Mouse (Mus musculus) macrophage (primary cell): ENCODE results near the gene Wdr31. TPM values are rescaled to one million over a fixed set of nuclear protein-coding genes. Genes with fewer than 3 reads are reported as not detected.
A peak's percentile ranks its signal among the peaks of the same experiment; 100 is the strongest.
"Not testable (repeated sequence)": the region's sequence is repeated elsewhere in the genome, so short reads cannot be mapped to it uniquely, and the experiment has no call there.

Source experiments
- H3K27ac ChIP-seq: fragments of 350-480 bp; formaldehyde crosslinking; 2 replicates; pipeline ENCODE4 v1.9.0; 2021
- H3K36me3 ChIP-seq: fragments of 350-480 bp; formaldehyde crosslinking; 2 replicates; pipeline ENCODE4 v1.9.0; 2021; ENCODE audit errors: inconsistent target
- H3K4me3 ChIP-seq: fragments of 350-480 bp; formaldehyde crosslinking; 2 replicates; pipeline ENCODE4 v1.9.0; 2021; ENCODE audit errors: inconsistent target
- H3K79me2 ChIP-seq: fragments of 350-480 bp; formaldehyde crosslinking; 2 replicates; pipeline ENCODE4 v1.9.0; 2021; ENCODE audit errors: inconsistent target
- WGBS: methylation state at CpG from one replicate; pipeline ENCODE4 v1.1.7; 2026; ENCODE audit warnings: inconsistent platforms; ENCODE audit not compliant: missing documents; 5-methylcytosine and 5-hydroxymethylcytosine counted together
- polyA plus RNA-seq: library from polyadenylated mRNA; stranded (reverse); fragments of 250-400 nt; gene quantifications from 3 replicates; pipeline ENCODE4 v1.2.4, GENCODE M21; 2018; ENCODE audit warnings: inconsistent platforms

Wdr31 gene
- polyA plus RNA-seq, 1 experiment from 2014 or later, result 0.09 TPM

GRCm38 (mm10) chr4:62484928-62485327, 14.2 kb upstream of the Wdr31 start:
- H3K27ac ChIP-seq, result no peak overlapping the region
- WGBS, result 48% methylated on average over 3 of the region's 3 CpGs
- H3K79me2 ChIP-seq, result no peaks in the 10 kb centered on the region
- H3K4me3 ChIP-seq, result no peak overlapping the region
- no peaks in the 10 kb centered on the region for H3K36me3 ChIP-seq

DNA sequence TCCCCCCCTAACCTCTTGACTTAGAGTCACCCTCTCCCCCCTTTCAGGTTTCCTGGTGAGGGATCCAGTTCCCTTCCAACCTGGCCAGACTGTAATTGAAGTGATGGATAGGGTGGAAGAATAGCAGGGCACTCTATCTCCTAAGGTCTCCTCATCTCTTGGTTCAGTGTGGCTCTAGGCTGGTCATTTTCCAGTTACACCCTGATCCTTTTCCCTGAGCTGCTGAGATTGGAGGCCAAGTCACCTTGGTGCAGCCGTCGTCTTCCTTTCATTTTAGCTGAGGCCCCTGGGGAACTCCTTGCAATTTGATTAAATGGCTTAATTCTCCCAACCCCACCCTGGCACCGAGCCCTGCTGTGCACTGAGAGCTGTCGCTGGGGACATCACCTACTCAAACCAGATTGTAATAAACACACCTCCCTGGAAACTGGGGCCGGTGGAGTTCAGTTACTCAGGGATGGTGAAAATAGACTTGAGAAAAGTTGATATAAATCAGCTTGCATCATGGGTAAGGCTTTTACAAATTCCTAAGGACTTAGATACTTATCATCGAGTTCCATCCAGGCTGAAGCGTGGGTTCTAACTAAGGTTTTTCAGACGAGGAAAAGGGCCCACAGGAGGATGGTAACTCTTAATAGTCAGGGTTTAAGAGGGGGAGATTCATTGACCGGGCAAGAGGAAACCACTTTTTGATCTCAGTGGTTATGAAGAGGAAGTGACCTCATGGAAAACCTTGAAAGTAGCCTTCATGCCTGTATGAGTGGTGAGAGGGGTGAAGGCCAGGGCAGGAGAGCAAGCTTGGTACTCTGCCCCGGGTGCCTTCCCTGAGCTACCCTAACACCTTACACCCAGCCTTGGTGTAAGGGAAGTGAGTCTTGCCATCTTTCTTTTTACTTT, 10.3 kb upstream of the Wdr31 start:
- Histone ChIP-seq H3K36me3 (no peaks in the 10 kb centered on the region), H3K79me2 (no peaks in the 10 kb centered on the region), H3K27ac (no peak overlapping the region), H3K4me3 (no peak overlapping the region)
- WGBS, result 11% methylated on average over 10 of the region's 10 CpGs

DNA sequence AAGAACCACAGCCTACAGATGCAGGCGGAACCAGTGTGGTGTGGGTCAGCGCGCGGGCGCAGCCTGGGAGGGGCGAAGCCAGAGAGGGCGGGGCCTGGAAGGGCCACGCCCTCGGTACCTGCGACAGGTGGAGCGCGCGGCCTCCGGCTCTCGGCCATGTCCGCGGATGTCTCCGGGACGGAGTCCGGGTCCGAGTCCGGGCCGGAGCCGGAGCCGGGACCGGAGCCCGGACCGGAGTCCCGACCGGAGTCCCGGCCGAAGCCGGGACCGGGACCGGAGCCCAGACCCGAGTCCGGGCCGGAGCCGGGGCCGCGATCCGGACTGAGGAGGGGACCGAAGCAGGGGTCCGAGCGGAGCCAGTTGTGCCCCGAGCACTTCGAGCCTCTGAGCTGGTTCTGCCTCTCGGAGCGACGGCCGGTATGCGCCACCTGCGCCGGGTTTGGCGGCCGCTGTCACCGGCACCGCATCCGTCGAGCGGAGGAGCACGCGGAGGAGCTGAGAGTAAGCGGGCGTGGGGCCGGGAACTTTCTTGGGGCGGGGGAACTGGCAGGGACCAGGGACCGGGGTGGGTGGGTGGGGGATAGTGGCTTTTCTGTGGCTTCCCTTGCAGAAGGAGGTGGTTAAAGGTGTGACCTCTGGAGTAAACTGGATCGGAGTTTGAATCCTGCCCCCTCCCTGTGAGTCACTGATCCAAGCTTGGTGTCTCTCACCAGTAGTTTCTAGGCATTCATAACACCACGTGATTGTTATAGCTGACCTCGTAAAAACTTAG, 9.4 kb upstream of the Wdr31 start, which contains the start of gene Bspry:
TSS of gene Bspry (plus strand) at position 117 of the 772 bp plus-strand sequence.
- no peaks in the 10 kb centered on the region for H3K36me3 ChIP-seq
- H3K4me3 ChIP-seq, result peak within 1 kb of the TSS; percentile 19
- no peaks in the 10 kb centered on the region for H3K79me2 ChIP-seq
- H3K27ac ChIP-seq, result no peak within 1 kb of the TSS
- 3% methylated on average over 70 of the region's 71 CpGs for WGBS

GRCm38 (mm10) chr4:62479593-62479936, 8.9 kb upstream of the Wdr31 start:
- H3K36me3 ChIP-seq, H3K27ac ChIP-seq, H3K79me2 ChIP-seq: not testable (repeated sequence)
- WGBS, result 9% methylated on average over 11 of the region's 11 CpGs
- peak overlapping the region; percentile 19 for H3K4me3 ChIP-seq

- no peaks in the 10 kb centered on the region for H3K36me3 ChIP-seq
- no peak overlapping the region for H3K4me3 ChIP-seq
- 94% methylated on average over 6 of the region's 6 CpGs for WGBS
- no peaks in the 10 kb centered on the region for H3K79me2 ChIP-seq
- no peak overlapping the region for H3K27ac ChIP-seq
Observed at GRCm38 (mm10) chr4:62477542-62478244, 7.0 kb upstream of the Wdr31 start.

DNA sequence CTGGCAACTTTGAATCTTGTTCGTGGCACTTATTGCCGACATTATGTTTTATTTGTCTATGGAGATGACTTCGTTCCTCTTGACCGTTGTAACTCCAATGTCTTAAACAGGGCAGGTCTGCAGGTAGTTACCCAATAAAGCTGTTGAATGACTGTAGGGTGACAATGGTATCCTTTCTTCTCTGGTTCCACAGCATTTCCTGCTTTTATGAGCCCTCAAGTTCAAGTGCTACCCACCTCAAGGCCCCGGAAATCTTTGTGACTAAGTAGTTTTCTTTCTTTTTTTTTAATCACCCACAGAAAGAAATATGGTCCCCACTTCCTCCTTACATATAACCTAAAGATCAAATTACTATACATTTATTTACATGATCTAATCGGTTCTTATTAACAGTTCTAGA, 5.1 kb upstream of the Wdr31 start:
- no peaks in the 10 kb centered on the region for H3K79me2 ChIP-seq
- 69% methylated on average over 6 of the region's 6 CpGs for WGBS
- no peak overlapping the region for H3K27ac ChIP-seq
- no peak overlapping the region for H3K4me3 ChIP-seq
- no peaks in the 10 kb centered on the region for H3K36me3 ChIP-seq

DNA sequence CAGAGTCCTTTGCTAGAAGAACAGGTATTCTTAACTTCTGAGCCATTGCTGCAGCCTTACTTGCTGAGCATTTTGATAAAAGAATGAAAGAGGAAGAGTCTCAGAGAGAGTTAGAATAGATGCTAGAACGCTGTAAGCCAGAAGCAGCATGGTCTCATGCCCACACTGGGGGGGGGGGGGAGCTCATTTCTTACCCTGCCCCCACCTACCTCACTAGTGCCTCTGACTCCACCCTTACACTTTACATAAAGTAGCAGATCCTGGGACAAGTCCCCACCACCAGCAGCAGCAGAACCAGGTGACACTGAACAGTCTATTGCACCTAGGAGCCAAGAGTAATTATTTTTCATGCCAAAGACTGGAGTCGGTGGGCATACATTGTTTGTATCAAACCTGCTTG, 4.4 kb upstream of the Wdr31 start:
- 93% methylated on average over 1 of the region's 2 CpGs for WGBS
- no peak overlapping the region for H3K4me3 ChIP-seq
- H3K79me2 ChIP-seq, result no peaks in the 10 kb centered on the region
- no peaks in the 10 kb centered on the region for H3K36me3 ChIP-seq
- H3K27ac ChIP-seq, result no peak overlapping the region

DNA sequence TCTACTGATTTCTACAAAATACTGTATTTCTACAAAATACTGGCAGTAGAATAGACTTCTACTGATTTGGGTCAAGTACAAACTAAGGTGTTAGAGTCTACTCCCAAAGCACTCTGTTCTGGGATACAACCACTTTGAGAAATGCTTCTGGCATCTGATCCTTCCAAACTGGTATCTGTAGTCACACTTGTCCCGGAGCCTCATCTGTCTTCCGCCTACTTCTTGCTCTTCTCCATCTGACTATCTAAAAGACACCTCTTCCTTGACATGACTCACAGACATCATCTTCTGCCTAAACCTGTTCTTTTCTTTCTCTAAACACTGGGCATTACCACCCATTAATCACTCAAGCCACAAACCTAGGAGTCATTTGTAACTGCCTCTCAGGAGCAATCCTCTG, 1.4 kb upstream of the Wdr31 start:
- Histone ChIP-seq H3K36me3 (no peaks in the 10 kb centered on the region), H3K27ac (no peak overlapping the region), H3K4me3 (no peak overlapping the region), H3K79me2 (no peaks in the 10 kb centered on the region)
- WGBS, result 100% methylated on average over 2 of the region's 2 CpGs

- 100% methylated on average over 1 of the region's 1 CpGs for WGBS
- H3K79me2 ChIP-seq, result no peaks in the 10 kb centered on the region
- no peak overlapping the region for H3K27ac ChIP-seq
- no peaks in the 10 kb centered on the region for H3K36me3 ChIP-seq
- H3K4me3 ChIP-seq, result no peak overlapping the region
Observed at GRCm38 (mm10) chr4:62468158-62468557, 2.5 kb downstream of the Wdr31 start.

GRCm38 (mm10) chr4:62463124-62463523, 7.6 kb downstream of the Wdr31 start:
- Histone ChIP-seq H3K36me3 (no peaks in the 10 kb centered on the region), H3K27ac (no peak overlapping the region), H3K4me3 (no peak overlapping the region), H3K79me2 (no peaks in the 10 kb centered on the region)
- 100% methylated on average over 2 of the region's 2 CpGs for WGBS

DNA sequence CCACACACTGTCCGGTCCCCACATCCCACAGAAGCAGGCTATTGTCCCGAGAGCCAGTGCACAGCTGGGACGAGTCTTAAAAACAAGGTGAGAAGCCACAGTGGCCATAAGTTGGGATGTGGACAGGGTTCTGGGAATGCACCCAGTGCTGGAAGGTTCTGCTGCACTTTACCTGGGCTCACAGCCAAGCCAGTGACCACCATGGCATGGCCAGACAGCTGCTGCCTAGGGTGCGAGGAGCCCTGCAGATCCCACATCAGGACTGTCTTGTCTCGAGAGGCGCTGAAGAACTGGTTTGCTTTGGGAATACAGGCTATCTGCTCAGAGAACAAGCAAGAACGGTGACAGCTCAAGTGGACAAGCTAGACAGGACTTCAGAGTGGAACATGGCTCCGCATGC, 10.3 kb downstream of the Wdr31 start:
- Histone ChIP-seq H3K79me2 (no peaks in the 10 kb centered on the region), H3K27ac (no peak overlapping the region), H3K36me3 (no peaks in the 10 kb centered on the region), H3K4me3 (no peak overlapping the region)
- 95% methylated on average over 8 of the region's 8 CpGs for WGBS

DNA sequence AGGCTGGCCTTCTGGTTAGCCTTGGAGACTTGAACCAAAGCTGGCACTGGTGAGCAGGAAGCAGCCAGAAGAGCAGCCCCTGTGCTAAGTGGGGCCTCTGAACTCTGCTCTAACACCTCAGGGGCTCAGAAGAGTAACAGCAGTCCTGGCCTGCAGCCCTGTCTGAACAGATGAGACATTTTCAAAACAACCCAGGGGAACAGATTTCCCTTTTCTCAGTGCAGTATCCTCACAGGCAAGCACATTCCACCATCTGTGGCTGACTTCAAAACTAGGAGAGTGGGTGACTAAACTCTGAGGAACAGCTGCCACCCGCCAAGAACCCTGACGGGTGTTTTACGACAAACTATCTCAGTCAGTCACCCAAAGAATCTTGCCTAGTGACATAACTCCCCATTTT, 11.6 kb downstream of the Wdr31 start:
- Histone ChIP-seq H3K79me2 (no peaks in the 10 kb centered on the region), H3K4me3 (no peak overlapping the region), H3K27ac (no peak overlapping the region), H3K36me3 (no peaks in the 10 kb centered on the region)
- WGBS, result 97% methylated on average over 3 of the region's 3 CpGs

- Histone ChIP-seq H3K36me3 (no peaks in the 10 kb centered on the region), H3K4me3 (no peak overlapping the region), H3K27ac (no peak overlapping the region), H3K79me2 (no peaks in the 10 kb centered on the region)
- WGBS, result 45% methylated on average over 5 of the region's 5 CpGs
Observed at GRCm38 (mm10) chr4:62454995-62455394, 15.7 kb downstream of the Wdr31 start.

DNA sequence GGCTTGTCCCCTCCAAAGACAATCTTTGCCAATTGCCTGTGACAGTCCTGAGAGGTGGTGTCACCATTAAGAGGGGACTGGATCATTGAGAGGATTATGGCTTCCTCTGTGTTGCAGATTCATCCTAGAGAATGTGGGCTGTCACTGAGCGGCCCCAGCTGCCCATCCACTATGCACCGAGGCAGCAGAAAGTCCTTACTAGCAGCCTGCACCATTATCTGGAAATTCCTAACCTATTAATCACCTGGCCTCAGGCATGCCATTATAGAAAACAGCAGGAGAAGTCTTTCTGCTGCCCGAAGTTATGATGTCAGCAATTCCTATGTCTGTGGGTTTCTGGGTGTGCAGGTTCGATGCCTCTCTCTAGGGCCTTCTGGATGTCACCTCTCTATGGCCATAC, 29.7 kb downstream of the Wdr31 start:
- H3K27ac ChIP-seq, result no peak overlapping the region
- 93% methylated on average over 4 of the region's 4 CpGs for WGBS
- no peak overlapping the region for H3K4me3 ChIP-seq
- no peaks in the 10 kb centered on the region for H3K36me3 ChIP-seq
- no peaks in the 10 kb centered on the region for H3K79me2 ChIP-seq

DNA sequence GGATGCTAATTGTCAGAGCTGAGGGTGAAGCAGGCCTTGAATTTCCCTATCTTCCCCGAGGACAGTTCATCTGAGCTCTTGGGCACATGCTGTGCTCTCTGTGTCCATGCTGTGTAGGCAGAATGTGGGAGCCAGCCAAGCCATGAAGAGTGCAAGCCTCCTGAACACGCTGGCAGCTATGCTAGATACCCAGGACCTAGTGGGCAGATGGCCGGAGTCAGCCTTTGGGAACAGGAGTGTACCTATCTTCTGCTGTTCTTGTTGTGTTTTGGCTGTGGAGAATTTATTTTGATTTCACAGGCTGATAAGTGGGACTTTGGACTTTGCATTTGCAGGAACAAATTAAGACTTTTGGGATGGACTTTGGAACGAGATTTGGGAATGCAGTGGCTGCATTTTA, 30.2 kb downstream of the Wdr31 start:
- Histone ChIP-seq H3K27ac (no peak overlapping the region), H3K79me2 (no peaks in the 10 kb centered on the region), H3K36me3 (no peaks in the 10 kb centered on the region), H3K4me3 (no peak overlapping the region)
- WGBS, result 87% methylated on average over 3 of the region's 4 CpGs
